Mouse (Mus musculus) testis, postnatal 10 days (tissue): Measurements from ENCODE around the gene Olfr584.

Experiments used
- DNase-seq: peaks from one replicate; pipeline ENCODE4 v3.0.0; 2021; ENCODE audit warnings: low spot score

The Olfr584 gene

GRCm38 (mm10) chr7:103081585-103081984 lies at the start of gene Olfr584:
Gene Olfr584 (plus strand): TSS chr7:103081885.
- no peak for DNase-seq

GRCm38 (mm10) chr7:103037724-103038123 lies 44.0 kb upstream of the Olfr584 start, which contains the start of gene Olfr582:
Gene Olfr582 (plus strand): TSS chr7:103038024.
- DNase-seq, result no peak

GRCm38 (mm10) chr7:103051000-103051399 lies 30.7 kb upstream of the Olfr584 start, which contains the start of gene Olfr583:
Gene Olfr583 (plus strand): TSS chr7:103051300.
- DNase-seq, result no peak

GRCm38 (mm10) chr7:103097420-103097819 lies 15.7 kb downstream of the Olfr584 start, which contains the start of gene Olfr585:
Gene Olfr585 (plus strand): TSS chr7:103097720.
- no peak for DNase-seq

GRCm38 (mm10) chr7:103119406-103119805 lies 37.7 kb downstream of the Olfr584 start:
- DNase-seq, result no peak

GRCm38 (mm10) chr7:103125538-103125937 lies 43.9 kb downstream of the Olfr584 start, which contains the start of gene Olfr586:
Gene Olfr586 (minus strand): TSS chr7:103125638.
- DNase-seq, result no peak
